Mouse (Mus musculus): ENCODE measurements around the gene Hspa14. TPM values are rescaled to one million over a fixed set of nuclear protein-coding genes. Genes with fewer than 3 reads are reported as not detected.

The Hspa14 gene
- 10 to 100 TPM; 30.3 to 37.1 TPM for total RNA-seq (2021)
- long read RNA-seq, experiment 1, transcript Hspa14-201 (14 exons, 1,795 nt) = major isoform, 33 of 38 reads
- long read RNA-seq, experiment 1, partial matches to known transcripts = 2 of 38 reads
- long read RNA-seq, experiment 1, other reads (novel, unspliced or antisense) = 3 of 38 reads
- long read RNA-seq, experiment 2, transcript Hspa14-201 (14 exons, 1,795 nt) = major isoform, 42 of 58 reads
- long read RNA-seq, experiment 2, partial matches to known transcripts = 3 of 58 reads
- long read RNA-seq, experiment 2, other reads (novel, unspliced or antisense) = 12 of 58 reads

DNA sequence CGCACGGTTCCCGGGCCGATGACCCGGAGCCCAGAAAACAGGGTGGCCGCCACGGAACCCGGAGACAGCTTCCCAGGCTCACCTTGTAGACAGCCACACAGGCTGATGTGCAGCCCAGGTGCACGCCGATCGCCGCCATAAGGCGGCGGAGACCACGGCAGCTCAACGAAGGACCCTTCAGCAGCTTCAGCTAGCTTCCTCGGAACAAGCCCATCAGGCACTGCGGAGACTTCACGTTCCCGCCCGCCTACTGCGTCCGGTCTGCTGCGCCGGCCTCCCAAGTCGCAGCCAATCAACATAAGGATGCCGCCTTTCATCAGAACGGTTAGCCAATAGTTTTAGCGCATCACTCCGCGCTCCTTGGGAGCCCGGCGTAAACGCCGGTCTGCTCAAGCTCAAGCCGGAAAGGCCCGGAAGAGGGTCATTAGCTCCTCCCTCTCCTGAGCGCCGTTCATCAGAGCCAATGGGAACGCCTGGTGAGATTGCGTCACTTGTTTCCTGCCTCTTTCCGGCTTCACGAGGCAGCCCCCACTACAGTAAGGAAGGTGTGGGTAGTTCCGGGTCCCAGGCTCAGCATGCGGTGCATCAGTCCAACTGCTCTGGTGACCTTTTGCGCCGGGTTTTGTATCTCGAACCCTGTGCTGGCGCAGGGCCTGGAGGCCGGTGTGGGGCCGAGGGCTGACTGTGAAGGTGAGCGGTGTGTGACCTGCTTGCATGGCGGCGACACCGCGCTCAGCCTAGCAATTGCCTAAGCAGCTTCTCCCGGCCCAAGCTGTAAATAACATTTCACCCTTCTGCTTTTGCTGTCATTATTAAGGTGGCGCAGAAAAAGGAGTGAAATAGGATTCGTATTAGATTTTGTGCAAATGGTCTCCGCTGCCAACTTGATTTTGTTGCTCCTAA, at the start of gene Hspa14, which contains the start of the genes Gm45902 and Cdnf:
TSS of gene Hspa14 (minus strand) at position 263 of the 903 bp plus-strand sequence.
TSS of gene Gm45902 (minus strand) at position 239 of the 903 bp plus-strand sequence.
TSS of gene Cdnf (plus strand) at position 479 of the 903 bp plus-strand sequence.
- DNase-seq (ENCODE audit: low spot score in 2 of 2) = peak; percentile 69 to 88

GRCm38 (mm10) chr2:3546588-3546987, 34.0 kb upstream of the Hspa14 start:
- DNase-seq (ENCODE audit: low spot score in 2 of 2) = peak in 1 of 2 experiments; percentile 25

GRCm38 (mm10) chr2:3546055-3546454, 33.4 kb upstream of the Hspa14 start:
- no peak for DNase-seq (ENCODE audit: low spot score in 2 of 2)

DNA sequence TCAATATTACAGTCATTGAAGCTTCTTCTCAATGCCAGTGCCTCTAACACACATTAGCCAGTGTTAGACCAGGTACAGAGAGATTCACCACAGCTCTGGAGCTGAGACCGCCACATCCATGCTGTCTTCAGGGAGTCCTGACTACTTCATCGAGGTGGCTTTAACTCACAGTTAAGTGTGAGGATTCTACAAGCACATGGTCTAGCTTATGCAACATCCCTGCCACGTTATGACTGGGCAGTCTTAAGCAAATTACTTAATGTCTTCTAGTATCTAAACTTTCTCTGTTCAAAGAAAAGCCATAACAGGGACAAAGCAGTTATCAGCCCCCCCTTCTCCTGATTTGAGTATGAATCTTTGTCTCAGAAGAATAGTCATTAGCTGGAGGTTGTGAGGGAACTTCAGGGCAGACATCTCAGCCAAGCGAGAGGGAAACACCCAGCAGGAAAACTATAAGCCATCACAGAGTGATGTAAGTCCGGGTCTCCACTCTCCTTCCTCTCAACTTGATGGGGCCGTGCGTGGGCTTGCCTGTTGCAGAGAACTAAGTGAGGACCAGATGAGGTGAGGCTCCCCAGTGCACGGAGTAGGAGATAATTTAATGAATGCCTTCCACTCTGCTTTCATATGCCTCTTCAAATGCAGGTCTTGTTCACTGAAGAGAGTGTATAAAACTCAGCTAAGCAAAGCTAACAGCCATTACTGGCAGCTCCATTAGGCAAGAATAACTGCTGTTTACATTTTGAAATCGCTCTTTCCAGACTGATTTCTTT, 28.9 kb upstream of the Hspa14 start:
- no peak for DNase-seq (ENCODE audit: low spot score in 2 of 2)

DNA sequence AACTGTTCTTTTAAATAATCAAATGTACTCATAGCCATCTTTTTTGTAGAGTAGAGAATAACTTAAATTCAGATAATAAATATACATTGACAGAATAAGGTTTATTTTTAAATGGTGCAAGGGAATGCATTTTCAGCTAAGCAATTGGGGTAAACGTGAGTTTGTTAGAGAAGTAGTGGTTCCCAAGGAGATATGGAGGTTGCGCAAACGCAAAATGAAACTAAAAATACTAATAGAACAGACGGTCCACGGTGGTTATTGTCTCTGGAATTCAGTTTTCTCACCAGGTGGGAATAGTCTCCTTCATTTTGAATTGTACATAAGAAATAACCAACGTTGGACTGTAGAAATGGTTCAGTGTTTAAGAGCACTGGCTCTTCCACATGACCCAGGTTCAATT, 13.7 kb upstream of the Hspa14 start:
- no peak for DNase-seq (ENCODE audit: low spot score in 2 of 2)

GRCm38 (mm10) chr2:3522558-3522957, 9.9 kb upstream of the Hspa14 start:
- DNase-seq (ENCODE audit: low spot score in 2 of 2) = no peak

DNA sequence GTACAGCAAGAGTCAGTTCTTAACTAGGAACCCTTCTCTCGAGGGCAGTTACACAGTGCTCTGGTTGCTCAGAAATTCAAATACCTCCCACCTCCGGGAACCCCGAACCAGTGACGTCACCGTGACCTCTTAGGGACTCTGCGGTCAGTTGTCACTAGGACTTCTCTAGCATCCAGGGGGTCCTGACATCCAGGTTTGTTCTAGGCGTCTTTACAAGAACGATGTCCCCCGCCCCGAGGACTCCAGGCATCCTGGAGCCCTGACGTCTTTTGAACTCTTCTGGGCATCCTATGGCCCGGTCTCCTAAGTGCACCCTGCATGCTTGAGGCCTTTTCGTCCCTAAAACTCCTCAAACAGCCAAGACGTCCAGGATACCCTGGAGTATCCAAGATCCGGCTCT, 538 bp downstream of the Hspa14 start:
- DNase-seq (ENCODE audit: low spot score in 2 of 2) = no peak

GRCm38 (mm10) chr2:3500886-3501285, 11.7 kb downstream of the Hspa14 start:
- DNase-seq (ENCODE audit: low spot score in 2 of 2) = no peak

DNA sequence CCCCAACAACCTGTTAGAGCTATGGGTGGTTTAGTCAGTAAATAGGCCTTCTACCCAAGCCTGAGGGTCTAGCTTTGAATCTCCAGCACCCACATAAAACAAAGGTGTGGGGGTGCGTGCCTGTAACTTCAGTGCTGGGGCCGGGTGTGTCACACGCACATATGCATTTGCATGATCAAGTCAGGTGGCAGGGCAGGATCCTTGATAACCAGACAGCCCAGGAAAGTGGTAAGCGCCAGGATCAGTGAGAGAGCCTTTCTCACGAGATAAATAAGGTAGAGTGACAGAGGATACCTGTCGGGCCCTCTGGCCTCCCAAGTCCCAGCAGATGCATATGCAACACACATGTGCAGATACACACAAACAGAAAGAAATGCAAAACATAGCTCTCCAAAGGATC, 13.1 kb downstream of the Hspa14 start:
- no peak for DNase-seq (ENCODE audit: low spot score in 2 of 2)

GRCm38 (mm10) chr2:3493833-3494409, 18.7 kb downstream of the Hspa14 start:
- no peak for DNase-seq (ENCODE audit: low spot score in 2 of 2)

GRCm38 (mm10) chr2:3489816-3490215, 22.8 kb downstream of the Hspa14 start:
- DNase-seq (ENCODE audit: low spot score in 2 of 2) = no peak

DNA sequence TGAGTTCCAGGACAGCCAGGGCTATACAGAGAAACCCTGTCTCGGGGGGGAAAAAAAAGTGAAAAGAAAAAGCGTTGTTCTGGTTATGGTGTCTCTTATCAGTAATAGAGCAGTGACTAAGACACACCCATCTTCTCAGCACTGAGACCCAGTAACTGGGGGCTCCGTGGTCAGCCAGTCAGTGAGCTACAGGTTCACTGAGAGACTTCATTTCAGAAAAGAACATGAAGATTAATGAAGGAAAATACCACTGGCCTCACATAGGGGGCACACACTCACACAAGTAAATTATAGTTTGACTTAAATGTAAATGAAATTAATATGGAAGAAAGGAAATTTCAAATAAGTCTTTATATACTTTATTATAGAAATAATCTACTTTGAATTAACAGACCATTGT, 32.4 kb downstream of the Hspa14 start:
- DNase-seq (ENCODE audit: low spot score in 2 of 2) = no peak

- no peak for DNase-seq (ENCODE audit: low spot score in 2 of 2)
Measured at GRCm38 (mm10) chr2:3475746-3476251, 36.8 kb downstream of the Hspa14 start.

DNA sequence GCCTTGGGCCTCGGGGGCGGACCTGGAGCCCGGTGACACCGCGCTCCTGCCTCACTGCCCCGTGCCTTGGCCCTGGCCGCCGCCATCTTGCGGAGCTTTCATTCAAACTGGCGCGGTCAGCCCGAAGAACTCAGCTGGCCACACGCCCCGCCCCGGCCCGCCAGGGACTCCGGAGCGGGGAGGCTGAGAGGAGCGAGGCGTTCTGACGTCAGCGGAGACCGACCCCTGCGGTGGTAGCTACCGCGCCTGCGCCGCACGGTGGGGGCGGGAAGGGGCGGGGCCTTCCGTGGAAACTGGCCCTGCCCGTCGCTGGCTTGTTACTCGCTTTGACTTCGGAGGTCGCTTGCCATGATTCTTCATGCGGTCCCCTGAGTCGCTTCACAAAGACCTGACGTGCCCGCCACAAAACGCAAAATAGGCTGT, 37.7 kb downstream of the Hspa14 start, which contains the start of gene Suv39h2:
TSS of gene Suv39h2 (minus strand) at position 171 of the 423 bp plus-strand sequence.
- peak; percentile 97 to 98 for DNase-seq (ENCODE audit: low spot score in 2 of 2)

DNA sequence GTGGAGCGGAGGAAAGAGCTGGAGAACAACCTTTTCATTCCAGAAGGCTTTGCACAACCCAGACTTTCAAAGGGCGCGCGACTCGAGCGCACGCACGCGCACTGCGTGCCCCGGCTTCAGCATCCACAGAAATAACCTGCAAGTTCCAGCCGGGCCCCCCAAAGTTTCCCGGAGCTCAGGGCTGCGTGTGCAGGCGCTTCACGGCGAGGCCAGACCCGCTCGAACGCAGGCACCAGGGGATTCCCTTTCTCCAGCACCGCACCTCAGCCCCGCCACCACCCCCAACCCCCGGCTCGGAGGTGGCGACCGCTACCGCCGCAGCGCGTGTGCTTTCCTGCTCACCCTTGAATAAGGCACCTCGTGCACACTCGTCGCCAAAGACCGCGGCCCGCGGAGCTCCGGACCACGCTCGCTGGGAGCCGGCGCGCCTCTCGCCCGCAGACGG, 38.2 kb downstream of the Hspa14 start:
- peak; percentile 16 to 47 for DNase-seq (ENCODE audit: low spot score in 2 of 2)

GRCm38 (mm10) chr2:3473891-3474290, 38.7 kb downstream of the Hspa14 start:
- no peak for DNase-seq (ENCODE audit: low spot score in 2 of 2)

GRCm38 (mm10) chr2:3456590-3456989, 56.0 kb downstream of the Hspa14 start:
- no peak for DNase-seq (ENCODE audit: low spot score in 2 of 2)

DNA sequence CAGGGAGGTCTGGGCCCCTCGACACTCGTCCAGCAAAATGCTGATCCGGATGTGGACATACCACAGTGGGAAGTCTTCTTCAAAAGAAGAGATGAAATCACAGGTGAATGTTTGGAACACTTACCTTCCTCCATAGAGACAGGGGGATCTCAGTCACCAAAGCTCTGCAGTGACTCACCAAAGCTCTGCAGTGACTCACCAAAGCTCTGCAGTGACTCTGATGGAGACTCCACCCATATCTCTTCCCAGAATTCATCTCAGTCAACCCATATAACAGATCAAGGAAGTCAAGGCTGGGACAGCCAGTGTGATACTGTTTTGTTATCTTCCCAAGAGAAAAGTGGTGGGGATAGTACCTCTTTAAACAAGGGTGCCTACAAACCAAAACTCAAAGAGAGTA, 59.5 kb downstream of the Hspa14 start:
- DNase-seq (ENCODE audit: low spot score in 2 of 2) = no peak

- DNase-seq (ENCODE audit: low spot score in 2 of 2) = no peak
Measured at GRCm38 (mm10) chr2:3449431-3449830, 63.2 kb downstream of the Hspa14 start.

GRCm38 (mm10) chr2:3445984-3446383, 66.6 kb downstream of the Hspa14 start:
- no peak for DNase-seq (ENCODE audit: low spot score in 2 of 2)
